Mouse (Mus musculus): Measurements from ENCODE around the gene Olfr1411.

Olfr1411 gene

GRCm38 (mm10) chr1:92640393-92640792, 46.2 kb downstream of the Olfr1411 start:
- DNase-seq (ENCODE audit: low spot score), result no peak

DNA sequence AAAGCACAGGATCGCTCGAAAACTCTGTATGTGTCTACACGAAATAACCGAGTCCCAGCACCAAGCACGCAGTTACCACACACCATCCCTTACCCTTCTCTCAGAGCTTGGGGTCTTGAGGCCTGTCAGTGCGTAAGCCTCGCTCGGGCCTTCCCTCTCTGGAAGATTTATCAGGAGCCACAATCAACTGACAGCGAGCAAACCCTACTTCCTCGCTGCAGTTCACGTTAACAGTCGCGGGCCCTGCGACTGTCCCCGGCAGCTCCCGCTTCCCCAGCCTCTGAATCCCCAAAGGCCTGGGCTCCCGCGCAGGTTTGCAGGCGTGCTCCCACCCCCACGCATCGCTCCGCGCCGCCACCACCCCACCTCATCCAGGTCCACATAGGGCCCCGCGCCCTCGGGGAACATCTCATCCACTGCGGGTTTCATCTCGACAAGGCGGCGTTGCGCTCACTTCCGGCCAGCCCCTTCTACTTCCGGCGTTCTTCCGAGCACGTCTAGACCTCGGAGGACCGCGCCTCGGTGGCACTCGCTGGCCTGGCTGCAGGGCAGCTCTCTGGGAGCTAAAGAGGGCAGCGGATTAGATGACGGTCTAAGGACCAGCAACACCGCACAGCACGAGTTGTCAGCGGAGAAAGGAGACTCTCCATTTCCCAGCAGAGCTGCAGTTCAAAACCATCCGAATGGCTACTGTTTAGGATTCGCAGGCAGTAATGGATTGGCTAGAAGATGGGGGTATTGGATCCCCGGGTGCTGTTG, 47.5 kb downstream of the Olfr1411 start, which contains the start of gene Cops9:
Cops9 (minus strand) TSS at position 472 of the 759 bp plus-strand sequence.
- peak; percentile 82 for DNase-seq (ENCODE audit: low spot score)

- DNase-seq (ENCODE audit: low spot score), result no peak
Measured at GRCm38 (mm10) chr1:92643691-92644090, 49.5 kb downstream of the Olfr1411 start.

GRCm38 (mm10) chr1:92644916-92645315, 50.7 kb downstream of the Olfr1411 start:
- DNase-seq (ENCODE audit: low spot score), result no peak

- no peak for DNase-seq (ENCODE audit: low spot score)
Measured at GRCm38 (mm10) chr1:92646111-92646510, 51.9 kb downstream of the Olfr1411 start.

DNA sequence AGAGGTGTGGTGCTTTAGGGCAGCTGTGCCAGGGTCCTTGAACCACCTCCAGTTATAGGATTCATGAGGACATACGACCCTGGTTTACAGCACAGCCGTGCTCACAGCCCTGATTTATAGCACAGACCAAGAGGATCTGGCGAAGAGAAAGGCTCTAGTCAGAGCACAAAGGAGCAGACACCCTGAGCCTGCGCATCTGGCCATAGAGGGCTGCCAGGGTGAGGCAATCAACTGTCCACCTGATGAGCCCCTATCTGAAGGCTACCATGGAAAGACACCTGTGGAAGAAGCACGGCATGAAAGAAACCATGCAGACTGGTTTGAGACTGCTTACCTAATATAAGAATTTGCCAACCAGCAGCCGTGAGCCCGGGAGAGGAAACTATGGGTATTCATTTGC, 52.4 kb downstream of the Olfr1411 start:
- no peak for DNase-seq (ENCODE audit: low spot score)

DNA sequence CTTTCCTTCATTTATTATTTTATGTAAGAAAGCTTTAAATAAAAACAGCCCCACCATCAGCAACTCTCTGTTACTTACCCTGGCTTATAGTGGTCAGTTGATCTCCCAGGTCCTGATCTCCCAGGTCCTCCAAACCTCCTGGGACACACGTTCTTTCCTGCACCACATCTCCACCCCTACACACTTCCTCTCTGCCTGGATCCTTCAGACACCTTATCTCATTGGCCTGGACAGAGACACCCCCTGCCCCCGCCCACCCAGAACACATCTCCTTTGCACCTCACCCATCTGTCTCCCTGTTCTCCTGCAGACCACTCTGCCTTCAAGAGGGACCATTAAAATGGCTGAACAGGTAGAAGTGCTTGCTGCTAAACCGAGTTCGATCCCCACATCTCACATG, 52.8 kb downstream of the Olfr1411 start:
- DNase-seq (ENCODE audit: low spot score), result no peak
